Mouse (Mus musculus) embryonic facial prominence, embryonic 10.5 days (tissue): ENCODE measurements around the gene Cfap74. TPM values are rescaled to one million over a fixed set of nuclear protein-coding genes. Genes with fewer than 3 reads are reported as not detected.
"Not testable (repeated sequence)": the region's sequence is repeated elsewhere in the genome, so short reads cannot be mapped to it uniquely, and the experiment has no call there.

Experiments
- DNase-seq: peaks from one replicate; pipeline ENCODE4 v3.0.0-alpha.2; 2017; ENCODE audit warnings: low spot score
- H3K27ac ChIP-seq: fragments of 300-500 bp; sonication (generic); replicated peaks from 2 replicates; pipeline ENCODE4 v1.5.1; 2016; ENCODE audit warnings: mild to moderate bottlenecking
- H3K27me3 ChIP-seq: fragments of 300-500 bp; sonication (generic); replicated peaks from 2 replicates; pipeline ENCODE4 v1.6.1; 2016; ENCODE audit warnings: low read depth, mild to moderate bottlenecking; ENCODE audit not compliant: poor library complexity, severe bottlenecking
- H3K36me3 ChIP-seq: fragments of 300-500 bp; sonication (generic); replicated peaks from 2 replicates; pipeline ENCODE4 v1.6.1; 2016; ENCODE audit warnings: mild to moderate bottlenecking, moderate library complexity
- H3K4me1 ChIP-seq: fragments of 300-500 bp; sonication (generic); 2 replicates; pipeline ENCODE4 v1.6.1; 2016
- H3K4me3 ChIP-seq: fragments of 300-500 bp; sonication (generic); 2 replicates; pipeline ENCODE4 v1.5.1; 2016; ENCODE audit warnings: mild to moderate bottlenecking, moderate library complexity
- H3K9me3 ChIP-seq: fragments of 300-500 bp; sonication (generic); 2 replicates; pipeline ENCODE4 v1.6.1; 2016; ENCODE audit warnings: mild to moderate bottlenecking
- WGBS: fragments of 180-500 bp; shearing (Covaris S2); methylation state at CpG from one replicate; pipeline ENCODE4 v1.1.7; 2016; 5-methylcytosine and 5-hydroxymethylcytosine counted together
- polyA plus RNA-seq: library from polyadenylated mRNA; unstranded; fragments of >200 nt; fragmentation: Nextera tagmentation; extraction: Ambion mirVana; gene quantifications from 2 replicates; pipeline ENCODE4 v1.2.1, GENCODE M21; 2016

The Cfap74 gene
- polyA plus RNA-seq, 1 experiment from 2014 or later = 6.7 TPM

GRCm38 (mm10) chr4:155472716-155473290 is 63.8 kb downstream of the Cfap74 start:
- Histone ChIP-seq H3K9me3 (no peaks in the 10 kb centered on the region), H3K4me3 (no peak overlapping the region), H3K27me3 (peaks cover 40% of the 10 kb centered on the region), H3K4me1 (peaks cover 11% of the 10 kb centered on the region), H3K36me3 (no peaks in the 10 kb centered on the region), H3K27ac (no peak overlapping the region)
- DNase-seq = no peak
- WGBS = 77% methylated on average over 3 of the region's 3 CpGs

DNA sequence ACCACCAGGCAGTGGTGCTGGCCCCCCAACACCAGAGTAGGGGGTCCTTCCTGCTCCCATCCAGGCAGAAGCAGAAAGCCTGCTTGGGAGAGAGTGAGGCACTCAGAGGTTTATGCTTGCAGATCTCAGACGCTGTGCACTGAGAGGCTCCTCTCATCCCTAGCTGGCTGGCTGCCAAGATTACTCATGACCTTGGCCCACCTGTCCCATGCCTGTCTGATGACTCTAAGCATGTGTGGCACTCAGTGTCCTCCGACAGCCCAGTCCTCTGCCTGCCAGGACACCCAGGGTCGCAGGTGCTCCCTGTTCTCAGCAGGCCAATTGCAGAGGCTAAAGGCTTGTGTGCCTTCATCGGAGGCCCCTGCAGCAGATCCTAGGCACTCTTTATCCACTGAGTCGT is 64.3 kb downstream of the Cfap74 start:
- H3K4me3 ChIP-seq = no peak overlapping the region
- WGBS = 72% methylated on average over 5 of the region's 5 CpGs
- H3K9me3 ChIP-seq = no peaks in the 10 kb centered on the region
- peaks cover 11% of the 10 kb centered on the region for H3K4me1 ChIP-seq
- peaks cover 35% of the 10 kb centered on the region for H3K27me3 ChIP-seq
- DNase-seq = no peak
- H3K36me3 ChIP-seq = no peaks in the 10 kb centered on the region
- no peak overlapping the region for H3K27ac ChIP-seq

GRCm38 (mm10) chr4:155473796-155474195 is 64.8 kb downstream of the Cfap74 start:
- not testable (repeated sequence) for H3K9me3 ChIP-seq, H3K4me1 ChIP-seq, DNase-seq, H3K27ac ChIP-seq, H3K36me3 ChIP-seq, H3K4me3 ChIP-seq
- 63% methylated on average over 2 of the region's 2 CpGs for WGBS
- H3K27me3 ChIP-seq = peaks cover 30% of the 10 kb centered on the region

- Histone ChIP-seq H3K36me3 (no peaks in the 10 kb centered on the region), H3K27ac (no peak overlapping the region), H3K4me3 (no peak overlapping the region), H3K27me3 (no peaks in the 10 kb centered on the region), H3K4me1 (peaks cover 7% of the 10 kb centered on the region; the same call in 1 of the 2 replicates), H3K9me3 (no peaks in the 10 kb centered on the region)
- peak; percentile 88 for DNase-seq
- 24% methylated on average over 28 of the region's 28 CpGs for WGBS
Observed at GRCm38 (mm10) chr4:155481381-155482124, 72.6 kb downstream of the Cfap74 start.

GRCm38 (mm10) chr4:155482125-155482480 is 73.1 kb downstream of the Cfap74 start:
- Histone ChIP-seq H3K9me3 (no peaks in the 10 kb centered on the region), H3K4me1 (peaks cover 12% of the 10 kb centered on the region; the same call in 1 of the 2 replicates), H3K36me3 (no peaks in the 10 kb centered on the region), H3K27me3 (no peaks in the 10 kb centered on the region), H3K27ac (no peak overlapping the region), H3K4me3 (no peak overlapping the region)
- 89% methylated on average over 6 of the region's 6 CpGs for WGBS
- no peak for DNase-seq

DNA sequence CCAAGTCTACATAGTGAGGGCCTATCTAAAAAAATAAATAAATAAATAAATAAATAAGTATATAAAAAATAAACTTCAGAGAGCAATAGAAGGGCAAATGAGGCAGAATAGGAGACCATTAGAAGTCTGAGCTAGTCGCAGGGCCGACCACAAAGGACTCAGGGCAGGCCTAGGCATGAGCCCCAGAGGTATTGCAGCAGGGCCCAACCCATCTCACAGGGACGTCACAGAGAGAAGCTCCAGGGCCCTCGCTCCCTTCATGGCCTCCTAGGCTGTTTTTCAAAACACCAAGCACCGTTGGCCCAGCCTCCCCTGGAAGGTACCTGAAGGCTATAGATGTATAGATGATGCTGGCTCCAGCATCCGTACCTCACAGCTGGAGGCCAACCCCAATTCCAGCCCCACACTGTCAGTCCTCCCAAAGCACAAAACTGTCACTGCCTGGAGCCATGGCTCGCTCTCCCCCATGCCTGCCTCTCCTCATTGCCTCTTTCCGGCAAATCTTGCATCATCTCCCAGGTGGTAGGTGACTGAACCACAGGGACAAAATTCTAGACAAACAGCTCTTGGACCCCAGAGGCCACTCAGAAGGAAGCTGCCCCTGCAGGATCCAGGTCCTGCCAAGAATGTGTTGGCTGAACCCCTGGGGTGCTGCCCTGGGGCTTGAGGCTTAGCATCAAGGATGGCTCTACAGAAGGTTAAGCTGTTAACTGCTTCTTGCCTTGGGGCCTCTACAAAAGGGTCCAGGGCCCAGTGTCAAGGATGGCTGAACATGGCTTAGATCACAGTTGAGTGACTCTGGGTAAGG is 73.9 kb downstream of the Cfap74 start:
- Histone ChIP-seq H3K4me1 (peaks cover 17% of the 10 kb centered on the region), H3K27me3 (no peaks in the 10 kb centered on the region), H3K36me3 (no peaks in the 10 kb centered on the region), H3K4me3 (no peak overlapping the region), H3K27ac (no peak overlapping the region), H3K9me3 (no peaks in the 10 kb centered on the region)
- no peak for DNase-seq
- 54% methylated on average over 8 of the region's 8 CpGs for WGBS

DNA sequence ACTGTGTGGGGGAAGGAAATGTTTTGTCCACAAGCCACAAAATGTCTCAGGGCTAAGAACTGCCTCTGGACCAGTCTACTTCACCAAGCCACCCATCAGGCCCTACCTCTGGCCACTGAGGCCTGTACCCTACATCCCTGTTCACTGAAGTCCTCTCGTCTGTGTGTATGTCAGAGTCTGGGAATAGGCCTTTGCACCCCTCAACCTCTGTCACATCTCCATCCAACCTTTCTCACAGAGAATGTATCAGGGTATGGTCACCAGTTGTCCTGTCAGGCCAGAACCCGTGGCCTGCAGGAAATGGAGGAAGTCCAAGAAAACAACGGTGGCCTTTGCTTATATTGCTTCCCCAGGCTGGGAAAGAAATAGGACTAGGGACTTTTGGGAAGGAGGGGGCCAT is 76.5 kb downstream of the Cfap74 start:
- no peak for DNase-seq
- H3K27ac ChIP-seq = no peak overlapping the region
- H3K4me3 ChIP-seq = no peak overlapping the region
- no peaks in the 10 kb centered on the region for H3K9me3 ChIP-seq
- 81% methylated on average over 3 of the region's 3 CpGs for WGBS
- H3K27me3 ChIP-seq = no peaks in the 10 kb centered on the region
- peaks cover 42% of the 10 kb centered on the region for H3K4me1 ChIP-seq
- no peaks in the 10 kb centered on the region for H3K36me3 ChIP-seq

DNA sequence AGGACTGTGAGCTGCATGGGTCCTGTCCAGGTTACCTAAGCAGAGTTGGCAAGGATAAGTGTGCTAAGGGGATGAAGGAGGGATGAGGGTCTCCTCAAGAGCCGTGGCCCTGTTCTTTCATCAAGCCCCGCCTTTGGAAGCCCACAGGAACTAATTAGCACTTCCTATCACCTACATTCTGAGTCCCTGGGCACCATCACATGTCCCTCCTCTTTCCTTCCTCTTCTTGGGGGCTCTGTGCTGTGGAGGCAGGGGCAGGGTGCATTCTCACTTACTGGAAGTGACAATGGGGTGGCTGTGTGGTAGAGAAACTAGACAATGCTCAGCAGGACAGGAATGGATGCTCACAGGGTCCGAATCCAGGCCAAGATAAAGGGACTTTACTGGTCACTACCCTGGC is 78.8 kb downstream of the Cfap74 start:
- WGBS = 42% methylated on average over 3 of the region's 3 CpGs
- H3K4me1 ChIP-seq = peaks cover 45% of the 10 kb centered on the region
- peak overlapping the region; percentile 67 for H3K27ac ChIP-seq
- no peaks in the 10 kb centered on the region for H3K9me3 ChIP-seq
- H3K36me3 ChIP-seq = no peaks in the 10 kb centered on the region
- H3K4me3 ChIP-seq = no peak overlapping the region
- H3K27me3 ChIP-seq = no peaks in the 10 kb centered on the region
- DNase-seq = no peak

- peak overlapping the region; percentile 11; the same call in 1 of the 2 replicates for H3K4me3 ChIP-seq
- H3K27ac ChIP-seq = peak overlapping the region; percentile 67
- no peaks in the 10 kb centered on the region for H3K9me3 ChIP-seq
- H3K4me1 ChIP-seq = peaks cover 52% of the 10 kb centered on the region
- DNase-seq = peak; percentile 21
- no peaks in the 10 kb centered on the region for H3K27me3 ChIP-seq
- 76% methylated on average over 8 of the region's 8 CpGs for WGBS
- H3K36me3 ChIP-seq = no peaks in the 10 kb centered on the region
Observed at GRCm38 (mm10) chr4:155488232-155489025, 79.4 kb downstream of the Cfap74 start.

GRCm38 (mm10) chr4:155489101-155489970 is 80.3 kb downstream of the Cfap74 start:
- Histone ChIP-seq H3K36me3 (no peaks in the 10 kb centered on the region; the same call in 1 of the 2 replicates), H3K4me3 (0 out of 2 replicates have a peak overlapping the region, but pooled peaks have one; percentile 11), H3K27me3 (no peaks in the 10 kb centered on the region), H3K27ac (no peak overlapping the region), H3K4me1 (peaks cover 61% of the 10 kb centered on the region), H3K9me3 (no peaks in the 10 kb centered on the region)
- no peak for DNase-seq
- WGBS = 83% methylated on average over 9 of the region's 9 CpGs

- Histone ChIP-seq H3K4me1 (peaks cover 64% of the 10 kb centered on the region), H3K27ac (peak overlapping the region; percentile 100), H3K27me3 (no peaks in the 10 kb centered on the region), H3K9me3 (no peaks in the 10 kb centered on the region), H3K36me3 (no peaks in the 10 kb centered on the region; the same call in 1 of the 2 replicates), H3K4me3 (peak overlapping the region; percentile 100)
- 36% methylated on average over 5 of the region's 5 CpGs for WGBS
- no peak for DNase-seq
Observed at GRCm38 (mm10) chr4:155490456-155490855, 81.5 kb downstream of the Cfap74 start.
